Mouse (Mus musculus) neural tube, embryonic 14.5 days (tissue): ENCODE measurements around the gene Gpr1. TPM values are rescaled to one million over a fixed set of nuclear protein-coding genes. Genes with fewer than 3 reads are reported as not detected.
"Not testable (repeated sequence)": the region's sequence is repeated elsewhere in the genome, so short reads cannot be mapped to it uniquely, and the experiment has no call there.

ENCODE experiments used
- ATAC-seq: fragments of 200-750 bp; cut with Nextera tagmentation; 2 replicates; pipeline ENCODE4 v1.8.0; 2017; ENCODE audit warnings: low read depth, mild to moderate bottlenecking, moderate TSS enrichment, moderate library complexity
- H3K27ac ChIP-seq: fragments of 300-500 bp; sonication (generic); 2 replicates; pipeline ENCODE4 v1.5.1; 2014; ENCODE audit warnings: low read depth, mild to moderate bottlenecking, control low read depth, low read length, moderate library complexity, mixed read lengths
- H3K27me3 ChIP-seq: fragments of 300-500 bp; sonication (generic); 2 replicates; pipeline ENCODE4 v1.6.1; 2014; ENCODE audit warnings: low read length; ENCODE audit not compliant: control insufficient read depth, insufficient read depth
- H3K36me3 ChIP-seq: fragments of 300-500 bp; sonication (generic); 2 replicates; pipeline ENCODE4 v1.6.1; 2014; ENCODE audit warnings: low read length, mixed read lengths; ENCODE audit not compliant: control insufficient read depth, insufficient read depth
- H3K4me1 ChIP-seq: fragments of 300-500 bp; sonication (generic); 2 replicates; pipeline ENCODE4 v1.6.1; 2014; ENCODE audit warnings: low read length; ENCODE audit not compliant: control insufficient read depth, insufficient read depth
- H3K4me2 ChIP-seq: fragments of 300-500 bp; sonication (generic); 2 replicates; pipeline ENCODE4 v1.6.1; 2014; ENCODE audit warnings: mild to moderate bottlenecking, low read depth, low read length, control low read depth
- H3K4me3 ChIP-seq: fragments of 300-500 bp; sonication (generic); 2 replicates; pipeline ENCODE4 v1.5.1; 2014; ENCODE audit warnings: low read depth, low read length, control low read depth, mixed read lengths
- H3K9ac ChIP-seq: fragments of 300-500 bp; sonication (generic); replicated peaks from 2 replicates; pipeline ENCODE4 v1.6.1; 2014; ENCODE audit warnings: low read depth, mild to moderate bottlenecking, control low read depth, low read length, mixed read lengths
- H3K9me3 ChIP-seq: fragments of 300-500 bp; sonication (generic); 2 replicates; pipeline ENCODE4 v1.6.1; 2016; ENCODE audit warnings: low read length; ENCODE audit not compliant: control insufficient read depth
- WGBS: fragments of 180-500 bp; shearing (Covaris S2); extraction: QIAGEN DNeasy Blood & Tissue Kit; methylation state at CpG from one replicate; pipeline ENCODE4 v1.1.7; 2014; 5-methylcytosine and 5-hydroxymethylcytosine counted together
- polyA plus RNA-seq: library from polyadenylated mRNA; unstranded; fragments of >200 nt; fragmentation: Nextera tagmentation; extraction: Ambion mirVana; gene quantifications from 2 replicates; pipeline ENCODE4 v1.2.1, GENCODE M21; 2014

The Gpr1 gene
- polyA plus RNA-seq, 1 experiment from 2014 or later, result 1.3 TPM

- no peak overlapping the region for H3K27ac ChIP-seq
- no peaks in the 10 kb centered on the region for H3K9me3 ChIP-seq
- no peak overlapping the region for H3K4me2 ChIP-seq
- ATAC-seq, result no peak
- H3K4me1 ChIP-seq, result peaks cover 16% of the 10 kb centered on the region
- no peak overlapping the region for H3K4me3 ChIP-seq
- 96% methylated on average over 4 of the region's 4 CpGs for WGBS
- H3K27me3 ChIP-seq, result no peaks in the 10 kb centered on the region; the same call in 1 of the 2 replicates
- no peak overlapping the region for H3K9ac ChIP-seq
- H3K36me3 ChIP-seq, result peaks cover 10% of the 10 kb centered on the region; the same call in 1 of the 2 replicates
Measured at GRCm38 (mm10) chr1:63180122-63180521, 34.2 kb downstream of the Gpr1 start.

- Histone ChIP-seq H3K9me3 (no peaks in the 10 kb centered on the region), H3K27me3 (no peaks in the 10 kb centered on the region; the same call in 1 of the 2 replicates), H3K9ac (no peak overlapping the region), H3K27ac (no peak overlapping the region), H3K4me2 (peak overlapping the region; percentile 71), H3K4me1 (peaks cover 20% of the 10 kb centered on the region), H3K36me3 (peaks cover 10% of the 10 kb centered on the region; the same call in 1 of the 2 replicates), H3K4me3 (no peak overlapping the region)
- 80% methylated on average over 3 of the region's 3 CpGs for WGBS
- no peak for ATAC-seq
Measured at GRCm38 (mm10) chr1:63178308-63178707, 36.0 kb downstream of the Gpr1 start.

GRCm38 (mm10) chr1:63176604-63177421, 37.5 kb downstream of the Gpr1 start, which contains the start of the genes Eef1b2 and Ndufs1:
Gene Eef1b2 (plus strand): TSS chr1:63176825.
Gene Ndufs1 (minus strand): TSS chr1:63176833.
- WGBS, result under 1% methylated on average over 72 of the region's 72 CpGs

GRCm38 (mm10) chr1:63176259-63176603, 38.1 kb downstream of the Gpr1 start:
- peak overlapping the region; percentile 91 for H3K9ac ChIP-seq
- H3K4me3 ChIP-seq, result peak overlapping the region; percentile 95
- H3K4me2 ChIP-seq, result peak overlapping the region; percentile 75
- 0% methylated on average over 14 of the region's 14 CpGs for WGBS
- H3K27me3 ChIP-seq, result no peaks in the 10 kb centered on the region; the same call in 1 of the 2 replicates
- ATAC-seq, result peak; percentile 50
- H3K27ac ChIP-seq, result peak overlapping the region; percentile 87
- no peaks in the 10 kb centered on the region for H3K9me3 ChIP-seq
- peaks cover 20% of the 10 kb centered on the region for H3K4me1 ChIP-seq
- peaks cover 16% of the 10 kb centered on the region; the same call in 1 of the 2 replicates for H3K36me3 ChIP-seq

More at GRCm38 (mm10) chr1:63176604-63177421, 37.5 kb downstream of the Gpr1 start, which contains the start of the genes Eef1b2 and Ndufs1:
- peak within 1 kb of the TSS; percentile 87 for H3K27ac ChIP-seq
- peak; percentile 90 for ATAC-seq
- peaks cover 20% of the 10 kb centered on the region for H3K4me1 ChIP-seq
- peaks cover 12% of the 10 kb centered on the region; the same call in 1 of the 2 replicates for H3K36me3 ChIP-seq
- no peaks in the 10 kb centered on the region for H3K9me3 ChIP-seq
- H3K4me2 ChIP-seq, result peak within 1 kb of the TSS; percentile 75
- H3K4me3 ChIP-seq, result peak within 1 kb of the TSS; percentile 95
- H3K27me3 ChIP-seq, result no peaks in the 10 kb centered on the region; the same call in 1 of the 2 replicates
- H3K9ac ChIP-seq, result peak within 1 kb of the TSS; percentile 91

- no peak for ATAC-seq
- no peaks in the 10 kb centered on the region; the same call in 1 of the 2 replicates for H3K27me3 ChIP-seq
- WGBS, result 12% methylated on average over 11 of the region's 11 CpGs
- peak overlapping the region; percentile 75 for H3K4me2 ChIP-seq
- peaks cover 20% of the 10 kb centered on the region for H3K4me1 ChIP-seq
- peak overlapping the region; percentile 91 for H3K9ac ChIP-seq
- peaks cover 20% of the 10 kb centered on the region; the same call in 1 of the 2 replicates for H3K36me3 ChIP-seq
- peak overlapping the region; percentile 95 for H3K4me3 ChIP-seq
- no peaks in the 10 kb centered on the region for H3K9me3 ChIP-seq
- H3K27ac ChIP-seq, result peak overlapping the region; percentile 87; the same call in 1 of the 2 replicates
Measured at GRCm38 (mm10) chr1:63175853-63176252, 38.5 kb downstream of the Gpr1 start.

GRCm38 (mm10) chr1:63168638-63169037, 45.7 kb downstream of the Gpr1 start:
- 91% methylated on average over 2 of the region's 2 CpGs for WGBS
- Histone ChIP-seq H3K9ac (no peak overlapping the region), H3K4me1 (no peaks in the 10 kb centered on the region), H3K36me3 (peaks cover 50% of the 10 kb centered on the region), H3K27ac (no peak overlapping the region), H3K9me3 (no peaks in the 10 kb centered on the region), H3K4me3 (no peak overlapping the region), H3K4me2 (no peak overlapping the region), H3K27me3 (no peaks in the 10 kb centered on the region)
- no peak for ATAC-seq

GRCm38 (mm10) chr1:63140231-63140630, 74.1 kb downstream of the Gpr1 start:
- Histone ChIP-seq H3K27me3 (no peaks in the 10 kb centered on the region), H3K9me3 (no peaks in the 10 kb centered on the region), H3K27ac (no peak overlapping the region), H3K4me3 (no peak overlapping the region), H3K4me2 (no peak overlapping the region), H3K9ac (no peak overlapping the region), H3K4me1 (no peaks in the 10 kb centered on the region), H3K36me3 (peaks cover 22% of the 10 kb centered on the region)
- 95% methylated on average over 13 of the region's 13 CpGs for WGBS
- no peak for ATAC-seq

- not testable (repeated sequence) for H3K4me1 ChIP-seq, H3K4me2 ChIP-seq, ATAC-seq, H3K27ac ChIP-seq, H3K9me3 ChIP-seq, H3K27me3 ChIP-seq, H3K4me3 ChIP-seq, H3K9ac ChIP-seq, H3K36me3 ChIP-seq
- WGBS, result 100% methylated on average over 1 of the region's 1 CpGs
Measured at GRCm38 (mm10) chr1:63138586-63138985, 75.8 kb downstream of the Gpr1 start.

GRCm38 (mm10) chr1:63137971-63138370, 76.4 kb downstream of the Gpr1 start:
- Histone ChIP-seq H3K4me1 (no peaks in the 10 kb centered on the region), H3K36me3 (peaks cover 6% of the 10 kb centered on the region), H3K9me3 (no peaks in the 10 kb centered on the region), H3K9ac (no peak overlapping the region), H3K4me2 (no peak overlapping the region), H3K4me3 (no peak overlapping the region), H3K27me3 (no peaks in the 10 kb centered on the region), H3K27ac (no peak overlapping the region)
- 84% methylated on average over 2 of the region's 2 CpGs for WGBS
- no peak for ATAC-seq
